ENCODE assay signal across 24 mouse cellular contexts in the genomic region with DNA sequence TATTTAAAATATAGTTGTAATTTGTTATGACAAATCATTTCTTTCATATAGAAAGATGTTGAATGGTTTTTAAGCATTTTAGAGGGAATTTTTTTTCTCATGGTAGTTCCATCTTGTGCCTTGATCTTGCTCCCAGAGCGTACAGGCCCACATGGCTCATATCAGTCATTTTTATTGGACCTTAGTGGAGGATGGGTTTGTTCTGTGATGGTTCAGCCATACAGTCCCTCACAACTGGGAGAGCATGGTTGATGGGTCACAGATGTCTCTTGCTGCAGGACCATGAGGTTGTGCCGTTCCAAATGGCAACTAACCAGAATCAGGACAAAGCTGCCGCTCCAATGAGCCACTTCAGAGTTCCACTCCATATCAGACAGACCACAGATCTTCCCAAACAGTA.
A peak's percentile ranks its signal among the peaks of the same experiment; 100 is the strongest.
DNase-seq lines count a peak whose midpoint lies in the region; ATAC-seq and TF ChIP-seq lines count a peak whose summit lies in the region.
"Had no signal": no experiment of that assay in that cellular context is flagged by ENCODE, and none has a peak within 500 bp of the region (broad histone marks: within the 10 kb centered on the region; RNA-seq: fewer than 3 reads in every experiment).

No protein-coding gene starts in this region.

- no peak overlapping the region for H3K4me2 ChIP-seq in kidney, embryonic 15.5 days
- no peak overlapping the region for H3K4me2 ChIP-seq in kidney, postnatal 0 days (ENCODE audit: low read length)
- H3K4me2 ChIP-seq: embryonic facial prominence, embryonic 12.5 days; forebrain, embryonic 13.5 days; forebrain, embryonic 15.5 days had no signal

- H3K27ac ChIP-seq in kidney, embryonic 15.5 days, result peak overlapping the region; percentile 63
- peak overlapping the region; percentile 68 for H3K27ac ChIP-seq in kidney, postnatal 0 days
- H3K27ac ChIP-seq: embryonic facial prominence, embryonic 10.5 days; embryonic facial prominence, embryonic 12.5 days; forebrain, embryonic 13.5 days; forebrain, embryonic 15.5 days had no signal

- TF ChIP-seq CTCF in kidney, postnatal 0 days (IDR thresholded peaks at IDR 0.05; ENCODE audit: low read depth), result no peak

- H3K9me3 ChIP-seq in kidney, embryonic 15.5 days (replicated peaks), result no peaks in the 10 kb centered on the region
- no peaks in the 10 kb centered on the region for H3K9me3 ChIP-seq in kidney, postnatal 0 days (replicated peaks; ENCODE audit: low read length)
- H3K9me3 ChIP-seq: embryonic facial prominence, embryonic 10.5 days; embryonic facial prominence, embryonic 12.5 days; forebrain, embryonic 13.5 days; forebrain, embryonic 15.5 days had no signal

- no peaks in the 10 kb centered on the region for H3K36me3 ChIP-seq in kidney, embryonic 15.5 days
- H3K36me3 ChIP-seq in kidney, postnatal 0 days (ENCODE audit: insufficient read depth, low read length), result no peaks in the 10 kb centered on the region
- H3K36me3 ChIP-seq: embryonic facial prominence, embryonic 10.5 days; embryonic facial prominence, embryonic 12.5 days; forebrain, embryonic 15.5 days; G1E had no signal

- no peak for DNase-seq in kidney, postnatal 25 days
- peak; percentile 19 for DNase-seq in kidney, postnatal 0 days (ENCODE audit: low spot score)
- no peak for DNase-seq in kidney, adult 8-10 months
- peak; percentile 13 for DNase-seq in kidney, postnatal 14 days
- DNase-seq in kidney, adult 11 months, result no peak
- DNase-seq: adrenal gland, adult 8-10 months; adrenal gland, postnatal 14 days; adrenal gland, postnatal 36 days; B cell, adult 2 months; cerebellum, adult 11-12 months; cerebellum, adult 2 months; cerebellum, adult 9-10 months; cerebellum, postnatal 10 days; cerebellum, postnatal 25 days had no signal

- ATAC-seq in kidney, embryonic 15.5 days (replicated peaks; ENCODE audit: low FRiP score), result 0 out of 2 replicates have a peak, but pooled peaks have one; percentile 54
- ATAC-seq in kidney, postnatal 0 days (replicated peaks; ENCODE audit: low FRiP score, low read depth), result no peak
- ATAC-seq: activated CD4-positive, CD25-positive, alpha-beta regulatory T cell, adult 4 months; CD4-positive, CD25-positive, alpha-beta regulatory T cell, adult 4 months; forebrain, embryonic 13.5 days; forebrain, embryonic 15.5 days; Patski had no signal

- no peaks in the 10 kb centered on the region for H3K4me1 ChIP-seq in kidney, embryonic 15.5 days
- no peaks in the 10 kb centered on the region for H3K4me1 ChIP-seq in kidney, postnatal 0 days (replicated peaks; ENCODE audit: insufficient read depth, low read length)
- H3K4me1 ChIP-seq: embryonic facial prominence, embryonic 10.5 days; embryonic facial prominence, embryonic 12.5 days; forebrain, embryonic 13.5 days; forebrain, embryonic 15.5 days had no signal

- H3K4me3 ChIP-seq in kidney, embryonic 15.5 days (replicated peaks), result no peak overlapping the region
- no peak overlapping the region for H3K4me3 ChIP-seq in kidney, postnatal 0 days (replicated peaks; ENCODE audit: low read depth, low read length)
- H3K4me3 ChIP-seq: embryonic facial prominence, embryonic 10.5 days; embryonic facial prominence, embryonic 12.5 days; forebrain, embryonic 13.5 days; forebrain, embryonic 15.5 days had no signal

- H3K9ac ChIP-seq in kidney, embryonic 15.5 days, result no peak overlapping the region
- no peak overlapping the region for H3K9ac ChIP-seq in kidney, postnatal 0 days (ENCODE audit: low read depth, low read length)
- H3K9ac ChIP-seq: embryonic facial prominence, embryonic 12.5 days; forebrain, embryonic 13.5 days; forebrain, embryonic 15.5 days had no signal

- no peaks in the 10 kb centered on the region for H3K27me3 ChIP-seq in kidney, embryonic 15.5 days
- no peaks in the 10 kb centered on the region for H3K27me3 ChIP-seq in kidney, postnatal 0 days (ENCODE audit: insufficient read depth, low read length)
- H3K27me3 ChIP-seq: CH12.LX; embryonic facial prominence, embryonic 12.5 days; forebrain, embryonic 13.5 days; forebrain, embryonic 15.5 days; Patski had no signal

- WGBS in kidney, embryonic 15.5 days, result 74% methylated on average over 3 of the region's 3 CpGs
- 75% methylated on average over 3 of the region's 3 CpGs for WGBS in kidney, postnatal 0 days

Comparison
In these comparisons a context has a peak if more than half of its experiments do, and no peak if none do; other contexts are left out.
1. DNase-seq: peak in kidney, postnatal 0 days (single experiment) and kidney, postnatal 14 days (single experiment); none in kidney, postnatal 25 days (0 of 2), kidney, adult 8-10 months (0 of 2) and kidney, adult 11 months (single experiment).